Mouse (Mus musculus) ovary, postnatal 14 days (tissue): ENCODE data around the gene Med17.

ENCODE experiments used
- DNase-seq: peaks from one replicate; pipeline ENCODE4 v3.0.0; 2022; ENCODE audit warnings: low spot score

Med17 gene

DNA sequence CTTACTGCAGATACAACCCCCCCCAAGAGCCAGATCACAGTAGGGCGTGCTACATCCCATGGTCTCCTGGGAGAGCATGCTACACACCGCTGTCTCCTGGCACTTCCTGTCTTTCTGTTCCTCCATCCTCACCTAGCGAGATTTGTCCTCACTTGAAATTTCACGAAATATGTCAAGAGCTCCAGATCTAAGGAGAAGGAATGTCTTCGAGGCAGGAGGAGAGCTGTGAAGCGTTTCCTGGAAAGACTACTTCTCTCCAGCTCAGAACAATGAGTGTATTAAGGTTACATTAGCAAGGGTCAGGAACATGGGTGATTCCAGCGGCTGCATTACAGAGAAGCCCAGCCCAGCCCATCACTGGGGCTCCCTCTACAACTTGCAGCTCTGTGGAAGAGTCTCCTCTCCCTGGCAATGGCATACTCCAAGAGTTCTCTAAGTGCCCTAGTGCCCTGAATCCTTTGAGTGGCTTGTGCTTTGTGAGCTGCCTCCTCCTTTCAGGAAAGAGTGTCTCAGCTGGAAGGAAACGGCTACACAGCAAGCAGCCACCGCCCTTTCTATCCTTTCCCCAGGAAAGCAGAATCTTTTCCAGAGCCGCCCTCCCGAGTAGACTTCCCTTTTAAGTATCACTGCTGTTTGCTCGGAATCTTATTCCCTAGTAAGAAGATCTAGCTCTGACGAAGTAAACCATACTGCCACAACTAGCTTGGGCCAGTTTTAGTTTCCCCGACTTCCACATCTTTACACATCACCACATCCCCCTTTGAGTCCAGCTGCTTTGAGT, 42.0 kb downstream of the Med17 start:
- no peak for DNase-seq

DNA sequence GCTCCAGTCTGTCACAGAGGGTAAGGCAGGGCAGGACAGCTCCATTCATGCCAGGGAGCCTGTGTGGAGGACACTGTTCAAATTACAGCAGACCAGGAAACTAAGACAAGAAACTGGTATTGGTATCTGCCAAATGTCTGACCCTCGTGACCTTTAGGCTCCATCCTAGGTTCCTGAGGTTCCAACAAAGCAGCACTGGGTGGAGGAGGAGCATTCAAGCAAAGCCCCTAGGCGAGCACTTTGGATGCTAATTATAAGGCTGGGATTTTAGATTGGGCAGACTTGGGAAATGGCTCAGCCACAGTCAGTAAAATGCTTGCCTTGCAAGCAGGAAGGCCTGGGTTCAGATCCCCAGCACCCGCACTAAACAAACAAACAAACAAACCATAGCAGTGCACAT, 43.7 kb downstream of the Med17 start:
- no peak for DNase-seq

DNA sequence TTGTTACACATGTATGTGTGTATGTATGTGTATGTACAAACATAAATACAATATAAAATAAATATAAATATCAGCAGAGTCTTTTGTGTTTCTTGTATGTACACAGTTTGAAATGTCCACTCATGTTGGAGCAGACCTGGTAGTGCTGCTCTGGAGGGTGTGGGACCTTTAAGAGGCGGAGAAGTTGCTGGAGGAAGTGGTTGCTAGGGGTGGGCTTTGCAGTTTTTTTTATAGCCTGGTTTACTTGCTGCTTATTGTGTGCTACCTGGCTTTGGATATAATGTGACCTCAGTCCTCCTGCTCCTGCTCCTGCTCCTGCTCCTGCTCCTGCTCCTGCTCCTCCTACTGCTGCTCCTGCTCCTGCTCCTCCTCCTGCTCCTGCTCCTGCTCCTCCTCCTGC, 46.1 kb downstream of the Med17 start:
- DNase-seq, result no peak

DNA sequence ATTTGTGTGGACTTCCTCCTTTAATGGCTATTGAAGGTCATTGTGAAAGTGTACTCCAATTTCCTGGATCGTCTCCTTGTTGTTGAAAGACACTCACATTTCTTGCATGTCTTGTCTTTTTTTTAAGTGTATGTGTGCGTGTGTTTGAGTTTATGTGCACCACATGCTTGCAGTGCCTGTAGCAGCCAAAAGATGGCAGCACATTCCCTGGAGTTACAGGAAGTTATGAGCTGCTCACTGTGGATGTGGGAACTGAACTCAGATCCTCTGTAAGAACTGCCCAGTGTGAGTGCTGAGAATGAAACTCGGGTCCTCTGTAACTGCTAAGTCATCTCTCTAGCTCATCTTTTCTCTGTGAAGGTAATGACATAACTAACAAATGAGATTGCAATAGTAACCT, 47.3 kb downstream of the Med17 start:
- no peak for DNase-seq

DNA sequence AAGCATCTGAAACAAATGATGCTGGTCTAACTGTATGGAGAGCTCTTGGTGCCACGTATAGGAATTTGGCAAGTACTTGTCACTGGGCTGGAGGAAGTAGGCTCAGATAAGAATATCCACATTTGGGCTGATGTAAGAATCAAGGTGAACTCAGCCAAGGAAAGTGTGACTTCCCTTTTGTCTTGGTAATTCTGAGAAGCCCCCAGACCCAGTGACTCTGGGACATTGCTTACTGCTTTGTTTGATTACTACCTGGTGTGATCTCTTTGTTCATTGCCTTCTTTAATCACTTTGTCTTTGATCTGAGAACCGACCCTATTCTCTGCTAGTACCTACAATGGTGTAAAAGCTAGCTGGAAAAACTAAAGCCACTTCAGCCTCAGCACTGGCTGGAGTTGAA, 54.8 kb downstream of the Med17 start:
- DNase-seq, result no peak

DNA sequence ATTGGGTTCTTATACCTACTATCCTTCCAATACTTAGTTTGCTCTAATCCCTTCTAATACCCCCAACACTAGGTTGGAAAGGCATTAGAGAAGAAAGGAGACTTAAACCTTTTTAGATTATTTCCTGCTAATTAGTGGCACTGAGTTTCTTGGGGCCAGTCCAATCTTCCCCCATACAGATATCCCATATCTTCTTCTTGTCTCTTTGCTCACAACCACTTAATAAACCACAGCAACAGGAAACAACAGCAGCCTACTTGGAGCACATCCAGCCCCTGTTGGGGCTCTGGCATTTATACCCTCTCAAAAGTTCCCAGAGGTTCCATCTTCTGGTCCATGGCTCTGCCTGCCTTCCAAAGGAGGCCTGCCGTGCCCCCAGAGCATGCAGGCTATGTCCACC, 66.0 kb downstream of the Med17 start:
- no peak for DNase-seq

DNA sequence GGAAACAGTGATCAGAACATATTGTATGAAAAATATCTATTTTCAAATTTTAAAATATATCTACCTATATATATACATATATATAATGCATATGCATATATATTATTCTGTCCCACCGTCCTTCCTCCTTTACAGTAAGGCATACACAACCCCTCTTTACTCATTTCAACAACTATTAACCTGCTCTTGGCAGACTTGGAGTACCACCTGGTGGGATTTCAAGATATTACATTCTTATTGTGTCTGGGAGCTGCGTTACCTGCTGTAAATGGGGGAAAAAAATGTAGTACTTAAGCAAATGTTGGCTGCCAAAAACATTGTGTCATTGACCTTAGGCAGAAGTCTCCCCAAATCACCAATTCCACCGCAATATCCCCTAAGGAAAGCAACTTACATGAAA, 67.9 kb downstream of the Med17 start:
- no peak for DNase-seq
